Mouse (Mus musculus) testis, adult 2 months (tissue): ENCODE results near the gene Stum.

Experiments used
- CTCF ChIP-seq: fragments of 200-500 bp; IDR thresholded peaks from 2 replicates; pipeline ENCODE4 v1.5.1; 2012; ENCODE audit warnings: low read depth, mild to moderate bottlenecking, inconsistent platforms, low read length, moderate library complexity; ENCODE audit not compliant: control insufficient read depth, insufficient read depth, insufficient replicate concordance
- POLR2A ChIP-seq: fragments of 200-500 bp; IDR thresholded peaks from 2 replicates; pipeline ENCODE4 v1.6.1; 2012; ENCODE audit warnings: low read depth, mild to moderate bottlenecking, inconsistent platforms, low read length, moderate library complexity; ENCODE audit not compliant: control insufficient read depth

DNA sequence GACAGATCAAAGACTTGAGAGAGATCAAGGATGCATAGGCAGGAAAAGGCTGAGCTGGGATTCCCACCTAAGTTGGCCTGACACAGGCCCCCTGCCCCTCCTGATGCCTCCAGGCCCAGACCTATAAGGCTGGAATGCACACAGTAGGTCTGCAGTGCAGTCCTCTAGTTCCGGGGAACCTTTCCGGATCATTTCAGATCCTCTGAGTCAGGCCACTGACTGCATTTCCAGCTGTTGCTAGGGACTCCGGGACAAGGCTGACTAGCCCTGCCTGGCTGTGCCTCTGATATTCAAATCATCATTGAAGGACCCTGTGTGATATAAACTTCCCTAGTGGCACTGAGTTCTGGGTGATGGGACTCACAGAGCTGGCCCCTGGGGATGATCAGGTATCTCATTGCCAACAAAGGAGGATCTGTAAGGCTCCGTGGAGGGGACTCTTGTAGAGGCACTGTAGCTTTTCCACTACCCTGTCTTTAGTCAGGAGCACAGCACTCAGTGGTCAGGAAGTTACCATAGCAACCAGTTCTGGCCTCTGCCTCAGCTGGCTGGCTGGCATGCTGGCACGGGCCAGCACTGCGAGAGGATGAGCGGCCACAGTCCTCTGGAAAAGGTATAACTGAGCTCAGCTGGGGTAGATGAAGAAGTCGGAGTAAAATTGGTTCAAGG lies 62.7 kb downstream of the Stum start:
- TF ChIP-seq POLR2A (no peak), CTCF (no peak)
